Mouse (Mus musculus): ENCODE measurements around the gene Gltpd2. TPM values are rescaled to one million over a fixed set of nuclear protein-coding genes. Genes with fewer than 3 reads are reported as not detected.

Gene Gltpd2
- polyA plus RNA-seq, 1 experiment: not detected

DNA sequence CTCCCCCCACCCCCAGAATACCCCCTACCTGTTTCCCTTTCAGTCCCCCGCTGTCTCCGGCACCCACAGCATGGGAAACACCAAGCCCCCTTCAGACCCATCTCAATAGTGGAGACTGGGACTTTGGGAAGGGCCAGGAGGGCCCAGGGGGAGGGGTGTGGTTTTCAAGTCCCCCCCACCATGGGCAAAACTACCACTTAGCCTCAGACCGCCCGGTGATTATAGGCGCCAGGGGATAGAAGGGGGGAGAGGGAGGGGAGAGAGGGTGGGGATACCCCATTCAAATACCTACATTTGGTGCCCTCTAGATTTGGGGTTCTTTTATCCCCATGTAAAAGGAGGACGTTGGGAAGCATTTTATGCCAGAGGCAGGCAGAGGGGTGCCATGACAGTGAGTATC lies 13.8 kb downstream of the Gltpd2 start, which contains the start of gene Gm40193:
Gm40193 (minus strand) TSS at position 101 of the 400 bp plus-strand sequence.
- DNase-seq: no peak
- 71% methylated on average over 6 of the region's 6 CpGs for WGBS
- Histone ChIP-seq H3K27ac (ENCODE audit: insufficient read depth, low read length) (no peak within 1 kb of the TSS), H3K4me1 (ENCODE audit: control insufficient read depth, insufficient read depth, low read length) (no peaks in the 10 kb centered on the region), H3K27me3 (ENCODE audit: control insufficient read depth, insufficient read depth, low read length) (no peaks in the 10 kb centered on the region), H3K4me3 (replicated peaks; ENCODE audit: insufficient read depth, low read depth, low read length) (no peak within 1 kb of the TSS)
- no peak for TF ChIP-seq CTCF (IDR thresholded peaks at IDR 0.05; ENCODE audit: borderline replicate concordance, insufficient read depth, low read depth, low read length)
- no peak for TF ChIP-seq POLR2A (IDR thresholded peaks at IDR 0.05; ENCODE audit: borderline replicate concordance, insufficient read depth, low read length)

DNA sequence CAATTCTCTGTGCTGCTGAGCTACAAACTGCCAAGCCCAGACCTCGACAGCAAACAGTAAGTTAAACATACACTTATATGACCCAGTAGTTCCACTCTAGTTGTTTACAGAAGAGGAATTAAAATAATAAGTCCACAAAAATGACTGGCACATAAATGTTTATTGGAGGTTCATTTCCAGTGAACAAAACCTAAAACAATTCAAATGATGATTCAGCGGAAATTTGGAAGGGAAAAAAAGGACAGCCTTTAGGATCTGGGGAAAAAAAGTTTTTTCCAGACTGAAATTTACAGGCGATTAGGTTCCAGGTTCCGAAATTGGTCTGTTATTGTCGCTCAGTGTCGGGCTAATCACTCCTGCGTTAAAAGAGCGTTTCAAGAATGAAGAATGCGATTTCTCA lies 20.4 kb downstream of the Gltpd2 start:
- no peaks in the 10 kb centered on the region for H3K4me1 ChIP-seq (ENCODE audit: control insufficient read depth, insufficient read depth, low read length)
- no peak for DNase-seq
- no peak overlapping the region for H3K27ac ChIP-seq (ENCODE audit: insufficient read depth, low read length)
- peak overlapping the region; percentile 36 for H3K4me3 ChIP-seq (replicated peaks; ENCODE audit: insufficient read depth, low read depth, low read length)
- TF ChIP-seq CTCF (IDR thresholded peaks at IDR 0.05; ENCODE audit: borderline replicate concordance, insufficient read depth, low read depth, low read length) (no peak), POLR2A (IDR thresholded peaks at IDR 0.05; ENCODE audit: borderline replicate concordance, insufficient read depth, low read length) (no peak)
- no peaks in the 10 kb centered on the region for H3K27me3 ChIP-seq (ENCODE audit: control insufficient read depth, insufficient read depth, low read length)
- 18% methylated on average over 9 of the region's 9 CpGs for WGBS

DNA sequence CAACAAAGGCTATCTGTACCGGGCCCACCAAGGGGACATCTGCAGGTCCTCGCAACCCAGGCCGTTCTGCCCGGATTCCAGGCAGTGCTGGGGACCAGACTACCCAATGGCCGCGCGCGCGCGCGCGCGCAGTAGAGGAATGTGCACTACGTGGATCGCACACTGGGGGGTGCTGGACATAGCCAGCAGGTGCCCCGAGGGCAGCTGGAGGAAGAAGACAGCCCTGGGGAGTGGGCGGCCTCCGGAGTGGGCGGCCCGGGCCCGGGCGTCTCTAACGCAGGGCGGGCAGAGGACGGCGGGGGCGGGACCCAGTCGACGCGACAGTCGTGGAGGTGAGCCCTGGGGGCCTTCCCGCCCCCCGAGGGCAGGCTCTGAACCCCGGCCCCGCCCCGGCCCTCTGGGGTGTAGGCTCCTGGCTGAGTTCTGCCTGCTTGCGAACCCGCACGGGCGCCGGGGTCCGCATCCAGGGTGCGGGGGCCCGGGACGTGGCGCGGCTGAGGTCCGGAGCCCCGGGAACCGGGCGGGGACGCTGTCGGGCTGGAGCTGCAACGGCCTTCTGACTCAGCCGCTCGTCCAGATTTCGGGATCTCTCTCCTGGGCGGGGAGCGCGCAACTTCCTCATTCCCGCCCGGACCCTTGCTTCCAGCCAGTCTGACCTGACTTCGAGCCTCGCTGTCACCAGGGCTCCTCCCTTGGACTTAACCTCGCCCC lies 21.0 kb downstream of the Gltpd2 start, which contains the start of gene Pld2:
Pld2 (plus strand) TSS at position 188 of the 711 bp plus-strand sequence.
- peak; percentile 45 to 57 for DNase-seq
- Histone ChIP-seq H3K4me3 (replicated peaks; ENCODE audit: insufficient read depth, low read depth, low read length) (peak within 1 kb of the TSS; percentile 36), H3K27me3 (ENCODE audit: control insufficient read depth, insufficient read depth, low read length) (no peaks in the 10 kb centered on the region), H3K27ac (ENCODE audit: insufficient read depth, low read length) (no peak within 1 kb of the TSS), H3K4me1 (ENCODE audit: control insufficient read depth, insufficient read depth, low read length) (no peaks in the 10 kb centered on the region)
- no peak for TF ChIP-seq POLR2A (IDR thresholded peaks at IDR 0.05; ENCODE audit: borderline replicate concordance, insufficient read depth, low read length)
- peak; percentile 31; the same call in 1 of the 2 replicates for TF ChIP-seq CTCF (IDR thresholded peaks at IDR 0.05; ENCODE audit: borderline replicate concordance, insufficient read depth, low read depth, low read length)
- 1% methylated on average over 59 of the region's 65 CpGs for WGBS

DNA sequence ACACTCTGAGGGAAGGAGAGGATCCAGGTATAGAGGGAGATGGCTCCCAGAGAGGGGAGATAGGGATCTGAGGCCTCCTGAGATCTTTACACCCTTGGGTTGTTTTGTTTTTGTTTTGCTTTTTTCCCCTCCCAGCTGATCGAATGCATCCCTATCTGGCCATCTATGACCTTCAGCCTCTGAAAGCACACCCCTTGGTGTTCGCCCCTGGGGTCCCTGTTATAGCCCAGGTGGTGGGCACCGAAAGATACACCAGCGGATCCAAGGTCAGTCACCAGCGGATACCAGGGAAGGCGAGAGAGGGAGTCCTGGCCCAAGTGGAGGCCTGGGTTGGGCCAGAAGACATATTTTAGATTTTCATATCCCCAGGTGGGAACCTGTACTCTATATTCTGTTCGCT lies 21.9 kb downstream of the Gltpd2 start:
- Histone ChIP-seq H3K4me3 (replicated peaks; ENCODE audit: insufficient read depth, low read depth, low read length) (no peak overlapping the region), H3K27ac (ENCODE audit: insufficient read depth, low read length) (no peak overlapping the region), H3K27me3 (ENCODE audit: control insufficient read depth, insufficient read depth, low read length) (no peaks in the 10 kb centered on the region), H3K4me1 (ENCODE audit: control insufficient read depth, insufficient read depth, low read length) (no peaks in the 10 kb centered on the region)
- DNase-seq: no peak
- 76% methylated on average over 7 of the region's 7 CpGs for WGBS
- TF ChIP-seq POLR2A (IDR thresholded peaks at IDR 0.05; ENCODE audit: borderline replicate concordance, insufficient read depth, low read length): no peak
- TF ChIP-seq CTCF (IDR thresholded peaks at IDR 0.05; ENCODE audit: borderline replicate concordance, insufficient read depth, low read depth, low read length): no peak

DNA sequence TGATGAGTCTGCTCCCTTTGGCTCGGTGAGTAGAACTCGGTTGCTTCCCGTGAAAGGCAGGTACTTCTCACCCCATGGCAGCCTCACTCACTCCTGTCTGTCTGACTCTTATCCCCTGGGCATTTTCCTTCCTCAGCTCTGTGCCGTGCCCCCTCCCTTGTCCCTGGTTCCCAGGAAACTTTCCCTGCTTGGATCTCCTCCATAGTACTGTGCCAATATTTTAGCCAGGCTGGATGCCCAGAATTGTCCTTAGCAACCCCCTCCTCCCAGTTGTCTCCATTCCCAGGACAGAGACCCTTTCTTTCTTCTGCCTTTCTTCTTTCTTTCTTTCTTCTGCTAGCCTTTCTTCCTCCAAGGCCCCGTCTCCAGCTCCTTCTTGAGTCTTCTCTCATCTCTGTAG lies 22.4 kb downstream of the Gltpd2 start:
- 21% methylated on average over 5 of the region's 5 CpGs for WGBS
- no peak for TF ChIP-seq CTCF (IDR thresholded peaks at IDR 0.05; ENCODE audit: borderline replicate concordance, insufficient read depth, low read depth, low read length)
- TF ChIP-seq POLR2A (IDR thresholded peaks at IDR 0.05; ENCODE audit: borderline replicate concordance, insufficient read depth, low read length): no peak
- no peaks in the 10 kb centered on the region for H3K4me1 ChIP-seq (ENCODE audit: control insufficient read depth, insufficient read depth, low read length)
- no peak overlapping the region for H3K27ac ChIP-seq (ENCODE audit: insufficient read depth, low read length)
- H3K27me3 ChIP-seq (ENCODE audit: control insufficient read depth, insufficient read depth, low read length): no peaks in the 10 kb centered on the region
- no peak for DNase-seq
- H3K4me3 ChIP-seq (replicated peaks; ENCODE audit: insufficient read depth, low read depth, low read length): no peak overlapping the region

DNA sequence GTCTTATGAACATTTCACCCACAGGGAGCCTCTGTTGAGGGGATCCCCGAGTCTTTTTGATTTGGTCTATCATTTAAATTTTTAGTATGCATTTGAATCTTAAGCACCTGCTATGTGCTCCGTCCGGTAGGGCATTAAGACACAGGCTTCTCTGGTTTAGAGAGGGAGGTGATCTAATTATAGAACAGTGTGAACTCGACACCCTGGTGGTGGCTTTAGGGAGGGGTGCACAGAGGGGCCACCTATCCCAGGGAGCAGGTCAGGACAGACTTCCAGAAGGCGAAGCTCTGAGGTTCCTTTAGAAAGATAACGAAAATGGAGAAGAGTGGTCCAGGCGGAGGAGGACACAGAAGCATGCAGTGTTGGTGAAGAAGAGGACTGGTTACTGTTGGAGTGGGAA lies 25.5 kb downstream of the Gltpd2 start:
- H3K27me3 ChIP-seq (ENCODE audit: control insufficient read depth, insufficient read depth, low read length): no peaks in the 10 kb centered on the region
- H3K4me1 ChIP-seq (ENCODE audit: control insufficient read depth, insufficient read depth, low read length): no peaks in the 10 kb centered on the region
- no peak overlapping the region for H3K4me3 ChIP-seq (replicated peaks; ENCODE audit: insufficient read depth, low read depth, low read length)
- WGBS: 71% methylated on average over 7 of the region's 7 CpGs
- TF ChIP-seq CTCF (IDR thresholded peaks at IDR 0.05; ENCODE audit: borderline replicate concordance, insufficient read depth, low read depth, low read length) (no peak), POLR2A (IDR thresholded peaks at IDR 0.05; ENCODE audit: borderline replicate concordance, insufficient read depth, low read length) (no peak)
- no peak for DNase-seq
- H3K27ac ChIP-seq (ENCODE audit: insufficient read depth, low read length): no peak overlapping the region

DNA sequence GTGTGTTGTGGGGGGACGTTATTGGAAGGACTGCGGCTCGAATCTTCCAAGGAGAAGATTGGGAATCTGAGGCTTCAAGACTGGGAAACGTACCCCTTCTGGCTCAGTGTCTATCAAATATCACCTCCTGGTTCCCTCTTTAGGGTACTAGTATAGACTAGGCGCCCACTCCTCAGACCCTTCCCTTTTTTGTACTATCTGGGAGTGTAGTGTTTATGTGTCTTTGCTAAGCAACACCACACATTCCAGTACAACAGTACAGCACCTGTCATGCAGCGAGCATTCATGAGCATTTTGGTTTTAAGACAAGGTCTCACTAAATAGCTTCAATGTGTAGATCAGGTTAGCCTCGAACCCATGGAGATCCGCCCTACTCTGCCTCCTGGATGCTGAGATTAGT lies 32.5 kb downstream of the Gltpd2 start:
- Histone ChIP-seq H3K4me3 (replicated peaks; ENCODE audit: insufficient read depth, low read depth, low read length) (no peak overlapping the region), H3K27me3 (ENCODE audit: control insufficient read depth, insufficient read depth, low read length) (no peaks in the 10 kb centered on the region), H3K27ac (ENCODE audit: insufficient read depth, low read length) (no peak overlapping the region), H3K4me1 (ENCODE audit: control insufficient read depth, insufficient read depth, low read length) (no peaks in the 10 kb centered on the region)
- 81% methylated on average over 8 of the region's 8 CpGs for WGBS
- no peak for DNase-seq
- TF ChIP-seq CTCF (IDR thresholded peaks at IDR 0.05; ENCODE audit: borderline replicate concordance, insufficient read depth, low read depth, low read length) (no peak), POLR2A (IDR thresholded peaks at IDR 0.05; ENCODE audit: borderline replicate concordance, insufficient read depth, low read length) (no peak)

DNA sequence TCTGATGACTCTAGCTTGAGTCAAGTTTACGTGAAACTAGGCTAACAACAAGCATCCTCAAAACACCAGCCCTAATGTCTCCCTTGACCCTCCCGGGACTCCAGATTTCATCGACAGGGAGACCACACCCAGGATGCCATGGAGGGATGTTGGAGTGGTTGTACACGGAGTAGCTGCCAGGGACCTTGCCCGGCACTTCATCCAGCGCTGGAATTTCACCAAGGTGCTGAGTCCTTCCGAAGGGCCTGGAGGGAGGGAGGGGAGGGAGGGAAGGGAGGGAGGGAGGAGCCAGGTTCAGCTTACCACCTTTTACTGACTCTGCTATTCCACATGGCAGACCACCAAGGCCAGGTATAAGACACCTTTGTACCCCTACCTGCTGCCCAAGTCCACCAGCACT lies 34.9 kb downstream of the Gltpd2 start:
- Histone ChIP-seq H3K4me1 (ENCODE audit: control insufficient read depth, insufficient read depth, low read length) (no peaks in the 10 kb centered on the region), H3K4me3 (replicated peaks; ENCODE audit: insufficient read depth, low read depth, low read length) (no peak overlapping the region), H3K27ac (ENCODE audit: insufficient read depth, low read length) (no peak overlapping the region), H3K27me3 (ENCODE audit: control insufficient read depth, insufficient read depth, low read length) (no peaks in the 10 kb centered on the region)
- DNase-seq: no peak
- 25% methylated on average over 7 of the region's 7 CpGs for WGBS
- TF ChIP-seq POLR2A (IDR thresholded peaks at IDR 0.05; ENCODE audit: borderline replicate concordance, insufficient read depth, low read length) (no peak), CTCF (IDR thresholded peaks at IDR 0.05; ENCODE audit: borderline replicate concordance, insufficient read depth, low read depth, low read length) (no peak)

Data from cerebellum, adult 2 months (tissue).